Mouse (Mus musculus): ENCODE data around the gene Fbxo7. TPM values are rescaled to one million over a fixed set of nuclear protein-coding genes. Genes with fewer than 3 reads are reported as not detected.
A peak's percentile ranks its signal among the peaks of the same experiment; 100 is the strongest.

Gene Fbxo7
- polyA plus RNA-seq (2014; fragmentation: Nextera tagmentation; extraction: Ambion mirVana) = 52.2 and 56.3 TPM in 2 replicates

GRCm38 (mm10) chr10:86021749-86022473 is at the start of gene Fbxo7:
Gene Fbxo7 (plus strand): TSS chr10:86021972.
- DNase-seq (ENCODE audit: low spot score) (peak; percentile 89), ATAC-seq (replicated peaks; ENCODE audit: low FRiP score) (peak; percentile 87)
- Histone ChIP-seq H3K4me1 (replicated peaks; ENCODE audit: control insufficient read depth, insufficient read depth, low read length) (peaks cover 12% of the 10 kb centered on the region), H3K9ac (ENCODE audit: low read depth, low read length) (peak within 1 kb of the TSS; percentile 93), H3K4me3 (ENCODE audit: low read depth, low read length) (peak within 1 kb of the TSS; percentile 90), H3K4me2 (peak within 1 kb of the TSS; percentile 66), H3K36me3 (ENCODE audit: control insufficient read depth, insufficient read depth, low read length) (0 out of 2 replicates have a peak, but pooled peaks cover 5% of the 10 kb centered on the region), H3K27ac (ENCODE audit: low read depth, low read length) (peak within 1 kb of the TSS; percentile 89), H3K9me3 (ENCODE audit: control insufficient read depth, low read length) (no peaks in the 10 kb centered on the region), H3K27me3 (replicated peaks; ENCODE audit: control insufficient read depth, insufficient read depth, low read length) (no peaks in the 10 kb centered on the region)
- under 1% methylated on average over 82 of the region's 82 CpGs for WGBS

- H3K4me1 ChIP-seq (replicated peaks; ENCODE audit: control insufficient read depth, insufficient read depth, low read length) = no peaks in the 10 kb centered on the region
- no peak for ATAC-seq (replicated peaks; ENCODE audit: low FRiP score)
- no peaks in the 10 kb centered on the region for H3K9me3 ChIP-seq (ENCODE audit: control insufficient read depth, low read length)
- WGBS = 79% methylated on average over 4 of the region's 4 CpGs
- no peak overlapping the region for H3K4me3 ChIP-seq (ENCODE audit: low read depth, low read length)
- H3K36me3 ChIP-seq (ENCODE audit: control insufficient read depth, insufficient read depth, low read length) = no peaks in the 10 kb centered on the region
- no peak for DNase-seq (ENCODE audit: low spot score)
- no peak overlapping the region for H3K4me2 ChIP-seq
- no peaks in the 10 kb centered on the region for H3K27me3 ChIP-seq (replicated peaks; ENCODE audit: control insufficient read depth, insufficient read depth, low read length)
- H3K27ac ChIP-seq (ENCODE audit: low read depth, low read length) = no peak overlapping the region
- no peak overlapping the region for H3K9ac ChIP-seq (ENCODE audit: low read depth, low read length)
Observed at GRCm38 (mm10) chr10:85972915-85973314, 48.9 kb upstream of the Fbxo7 start.

- WGBS = 62% methylated on average over 6 of the region's 6 CpGs
- Histone ChIP-seq H3K4me3 (ENCODE audit: low read depth, low read length) (no peak overlapping the region), H3K9ac (ENCODE audit: low read depth, low read length) (no peak overlapping the region), H3K9me3 (ENCODE audit: control insufficient read depth, low read length) (no peaks in the 10 kb centered on the region), H3K4me2 (no peak overlapping the region), H3K36me3 (ENCODE audit: control insufficient read depth, insufficient read depth, low read length) (no peaks in the 10 kb centered on the region), H3K27me3 (replicated peaks; ENCODE audit: control insufficient read depth, insufficient read depth, low read length) (no peaks in the 10 kb centered on the region), H3K4me1 (replicated peaks; ENCODE audit: control insufficient read depth, insufficient read depth, low read length) (no peaks in the 10 kb centered on the region), H3K27ac (ENCODE audit: low read depth, low read length) (no peak overlapping the region)
- DNase-seq (ENCODE audit: low spot score) (no peak), ATAC-seq (replicated peaks; ENCODE audit: low FRiP score) (no peak)
Observed at GRCm38 (mm10) chr10:85989412-85990115, 32.2 kb upstream of the Fbxo7 start.

GRCm38 (mm10) chr10:85992412-85992811 is 29.4 kb upstream of the Fbxo7 start:
- no peak for ATAC-seq (replicated peaks; ENCODE audit: low FRiP score)
- H3K36me3 ChIP-seq (ENCODE audit: control insufficient read depth, insufficient read depth, low read length) = no peaks in the 10 kb centered on the region
- no peaks in the 10 kb centered on the region for H3K9me3 ChIP-seq (ENCODE audit: control insufficient read depth, low read length)
- no peaks in the 10 kb centered on the region for H3K4me1 ChIP-seq (replicated peaks; ENCODE audit: control insufficient read depth, insufficient read depth, low read length)
- WGBS = 51% methylated on average over 4 of the region's 4 CpGs
- DNase-seq (ENCODE audit: low spot score) = no peak
- H3K9ac ChIP-seq (ENCODE audit: low read depth, low read length) = no peak overlapping the region
- H3K27ac ChIP-seq (ENCODE audit: low read depth, low read length) = no peak overlapping the region
- H3K4me2 ChIP-seq = no peak overlapping the region
- no peak overlapping the region for H3K4me3 ChIP-seq (ENCODE audit: low read depth, low read length)
- no peaks in the 10 kb centered on the region for H3K27me3 ChIP-seq (replicated peaks; ENCODE audit: control insufficient read depth, insufficient read depth, low read length)

- H3K4me3 ChIP-seq (ENCODE audit: low read depth, low read length) = no peak overlapping the region
- H3K9me3 ChIP-seq (ENCODE audit: control insufficient read depth, low read length) = no peaks in the 10 kb centered on the region
- no peaks in the 10 kb centered on the region for H3K4me1 ChIP-seq (replicated peaks; ENCODE audit: control insufficient read depth, insufficient read depth, low read length)
- no peaks in the 10 kb centered on the region for H3K27me3 ChIP-seq (replicated peaks; ENCODE audit: control insufficient read depth, insufficient read depth, low read length)
- no peaks in the 10 kb centered on the region for H3K36me3 ChIP-seq (ENCODE audit: control insufficient read depth, insufficient read depth, low read length)
- ATAC-seq (replicated peaks; ENCODE audit: low FRiP score) (no peak), DNase-seq (ENCODE audit: low spot score) (no peak)
- H3K27ac ChIP-seq (ENCODE audit: low read depth, low read length) = no peak overlapping the region
- WGBS = 82% methylated on average over 9 of the region's 9 CpGs
- no peak overlapping the region for H3K4me2 ChIP-seq
- no peak overlapping the region for H3K9ac ChIP-seq (ENCODE audit: low read depth, low read length)
Observed at GRCm38 (mm10) chr10:85993836-85994235, 27.9 kb upstream of the Fbxo7 start.

GRCm38 (mm10) chr10:85994543-85995104 is 27.1 kb upstream of the Fbxo7 start:
- Histone ChIP-seq H3K27me3 (replicated peaks; ENCODE audit: control insufficient read depth, insufficient read depth, low read length) (no peaks in the 10 kb centered on the region), H3K4me1 (replicated peaks; ENCODE audit: control insufficient read depth, insufficient read depth, low read length) (no peaks in the 10 kb centered on the region), H3K9ac (ENCODE audit: low read depth, low read length) (no peak overlapping the region), H3K9me3 (ENCODE audit: control insufficient read depth, low read length) (no peaks in the 10 kb centered on the region), H3K4me2 (no peak overlapping the region), H3K4me3 (ENCODE audit: low read depth, low read length) (no peak overlapping the region), H3K36me3 (ENCODE audit: control insufficient read depth, insufficient read depth, low read length) (no peaks in the 10 kb centered on the region), H3K27ac (ENCODE audit: low read depth, low read length) (no peak overlapping the region)
- no peak for ATAC-seq (replicated peaks; ENCODE audit: low FRiP score)
- 70% methylated on average over 5 of the region's 5 CpGs for WGBS
- DNase-seq (ENCODE audit: low spot score) = no peak

- no peak for ATAC-seq (replicated peaks; ENCODE audit: low FRiP score)
- no peak for DNase-seq (ENCODE audit: low spot score)
- no peak overlapping the region for H3K4me3 ChIP-seq (ENCODE audit: low read depth, low read length)
- no peaks in the 10 kb centered on the region for H3K27me3 ChIP-seq (replicated peaks; ENCODE audit: control insufficient read depth, insufficient read depth, low read length)
- H3K36me3 ChIP-seq (ENCODE audit: control insufficient read depth, insufficient read depth, low read length) = no peaks in the 10 kb centered on the region
- no peak overlapping the region for H3K4me2 ChIP-seq
- H3K9me3 ChIP-seq (ENCODE audit: control insufficient read depth, low read length) = no peaks in the 10 kb centered on the region
- no peak overlapping the region for H3K27ac ChIP-seq (ENCODE audit: low read depth, low read length)
- H3K9ac ChIP-seq (ENCODE audit: low read depth, low read length) = no peak overlapping the region
- H3K4me1 ChIP-seq (replicated peaks; ENCODE audit: control insufficient read depth, insufficient read depth, low read length) = no peaks in the 10 kb centered on the region
- WGBS = 85% methylated on average over 4 of the region's 4 CpGs
Observed at GRCm38 (mm10) chr10:86000447-86000846, 21.3 kb upstream of the Fbxo7 start.

- DNase-seq (ENCODE audit: low spot score) (no peak), ATAC-seq (replicated peaks; ENCODE audit: low FRiP score) (no peak)
- no peak overlapping the region for H3K9ac ChIP-seq (ENCODE audit: low read depth, low read length)
- no peaks in the 10 kb centered on the region for H3K9me3 ChIP-seq (ENCODE audit: control insufficient read depth, low read length)
- H3K27ac ChIP-seq (ENCODE audit: low read depth, low read length) = no peak overlapping the region
- H3K4me3 ChIP-seq (ENCODE audit: low read depth, low read length) = no peak overlapping the region
- no peaks in the 10 kb centered on the region for H3K36me3 ChIP-seq (ENCODE audit: control insufficient read depth, insufficient read depth, low read length)
- no peaks in the 10 kb centered on the region for H3K27me3 ChIP-seq (replicated peaks; ENCODE audit: control insufficient read depth, insufficient read depth, low read length)
- no peak overlapping the region for H3K4me2 ChIP-seq
- WGBS = 74% methylated on average over 5 of the region's 5 CpGs
- no peaks in the 10 kb centered on the region for H3K4me1 ChIP-seq (replicated peaks; ENCODE audit: control insufficient read depth, insufficient read depth, low read length)
Observed at GRCm38 (mm10) chr10:86006455-86006854, 15.3 kb upstream of the Fbxo7 start.

Data from liver, embryonic 11.5 days (tissue).